Mouse (Mus musculus) limb, embryonic 10.5 days (tissue): ENCODE results near the gene Gpx2. TPM values are rescaled to one million over a fixed set of nuclear protein-coding genes. Genes with fewer than 3 reads are reported as not detected.
A peak's percentile ranks its signal among the peaks of the same experiment; 100 is the strongest.

Experiments used
- DNase-seq: peaks from one replicate; pipeline ENCODE4 v3.0.0-alpha.2; 2017; ENCODE audit warnings: low spot score
- H3K27ac ChIP-seq: fragments of 300-500 bp; sonication (generic); 2 replicates; pipeline ENCODE4 v1.5.1; 2016; ENCODE audit warnings: mild to moderate bottlenecking
- H3K27me3 ChIP-seq: fragments of 300-500 bp; sonication (generic); 2 replicates; pipeline ENCODE4 v1.6.1; 2016; ENCODE audit warnings: low read depth, mild to moderate bottlenecking; ENCODE audit not compliant: poor library complexity, severe bottlenecking
- H3K36me3 ChIP-seq: fragments of 300-500 bp; sonication (generic); 2 replicates; pipeline ENCODE4 v1.6.1; 2016; ENCODE audit warnings: mild to moderate bottlenecking, moderate library complexity
- H3K4me1 ChIP-seq: fragments of 300-500 bp; sonication (generic); 2 replicates; pipeline ENCODE4 v1.6.1; 2016
- H3K4me3 ChIP-seq: fragments of 300-500 bp; sonication (generic); 2 replicates; pipeline ENCODE4 v1.5.1; 2016; ENCODE audit warnings: mild to moderate bottlenecking, moderate library complexity
- H3K9me3 ChIP-seq: fragments of 300-500 bp; sonication (generic); replicated peaks from 2 replicates; pipeline ENCODE4 v1.6.1; 2016; ENCODE audit warnings: mild to moderate bottlenecking
- WGBS: fragments of 180-500 bp; shearing (Covaris S2); methylation state at CpG from one replicate; pipeline ENCODE4 v1.1.7; 2016; 5-methylcytosine and 5-hydroxymethylcytosine counted together
- polyA plus RNA-seq: library from polyadenylated mRNA; unstranded; fragments of >200 nt; fragmentation: Nextera tagmentation; extraction: Ambion mirVana; gene quantifications from 2 replicates; pipeline ENCODE4 v1.2.1, GENCODE M21; 2016

Gene Gpx2
- polyA plus RNA-seq, 1 experiment from 2014 or later = 6.4 TPM

DNA sequence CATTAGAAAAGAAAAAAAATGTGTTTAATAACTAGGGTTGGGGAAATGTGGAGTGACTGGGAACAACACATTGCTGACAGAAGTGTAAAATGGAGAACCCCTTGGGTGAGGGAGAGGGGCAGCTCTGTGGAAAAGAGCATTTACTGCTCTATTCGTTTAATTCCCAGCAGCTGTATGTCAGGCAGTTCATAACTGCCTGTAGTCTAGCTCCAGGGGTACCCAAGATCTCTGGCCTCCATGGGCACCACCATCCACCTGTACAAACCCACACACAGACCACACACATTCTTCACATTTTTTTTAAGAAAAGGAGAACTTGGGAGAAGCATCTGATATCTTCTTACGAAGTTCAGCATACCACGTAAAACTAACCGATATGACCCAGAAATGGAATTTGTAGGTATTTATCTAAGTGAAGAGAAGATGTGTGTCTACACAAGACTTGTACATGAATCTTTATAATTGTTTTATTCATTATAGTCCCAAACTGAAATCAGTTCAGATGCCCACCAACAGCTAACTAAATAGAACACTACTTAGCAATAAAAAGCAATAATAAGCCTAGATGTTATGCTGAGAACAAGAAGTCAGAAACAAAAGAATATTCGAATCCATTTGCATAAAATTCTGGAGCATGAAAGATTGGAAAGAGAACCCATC, 24.4 kb downstream of the Gpx2 start:
- no peaks in the 10 kb centered on the region for H3K9me3 ChIP-seq
- H3K4me3 ChIP-seq = no peak overlapping the region
- H3K27me3 ChIP-seq = no peaks in the 10 kb centered on the region
- H3K4me1 ChIP-seq = peaks cover 9% of the 10 kb centered on the region
- no peaks in the 10 kb centered on the region for H3K36me3 ChIP-seq
- DNase-seq = no peak
- WGBS = 92% methylated on average over 5 of the region's 5 CpGs
- no peak overlapping the region for H3K27ac ChIP-seq

DNA sequence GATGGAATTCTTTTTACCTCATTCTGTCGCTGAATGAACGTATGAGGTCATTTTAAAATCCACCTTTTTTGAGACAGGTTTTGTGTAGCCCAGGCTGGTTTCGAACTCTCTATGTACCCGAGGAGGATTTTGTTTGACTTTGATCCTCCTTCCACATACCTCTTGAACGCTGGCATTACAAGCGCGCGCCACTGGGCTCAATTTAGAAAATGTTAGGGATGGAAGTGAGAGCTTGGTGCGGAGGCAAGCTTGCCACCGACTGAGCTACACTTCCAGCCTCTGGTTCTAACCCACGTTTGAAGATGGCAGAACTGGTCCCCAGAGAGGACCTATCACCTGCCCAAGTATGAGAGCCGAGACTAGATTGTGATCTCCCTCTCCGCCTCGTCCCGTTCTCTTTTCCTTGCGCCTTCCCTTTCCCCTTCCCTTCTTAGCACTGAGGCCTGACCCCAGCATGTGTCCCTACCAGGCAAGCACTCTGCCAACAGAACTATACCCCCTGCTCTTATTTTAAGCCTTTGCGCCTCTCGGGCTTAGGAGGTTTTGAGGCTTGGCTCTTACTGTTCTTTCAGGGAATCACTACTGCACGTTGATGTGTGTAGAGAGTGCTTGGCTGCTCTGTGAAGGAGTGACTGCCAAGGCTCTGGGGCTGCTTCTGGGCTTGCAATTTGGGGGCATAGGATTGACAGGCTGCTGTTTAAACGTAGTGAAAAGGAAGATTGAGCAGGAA, 29.3 kb downstream of the Gpx2 start:
- Histone ChIP-seq H3K36me3 (no peaks in the 10 kb centered on the region), H3K27me3 (no peaks in the 10 kb centered on the region), H3K4me1 (peaks cover 10% of the 10 kb centered on the region), H3K4me3 (peak overlapping the region; percentile 79), H3K9me3 (no peaks in the 10 kb centered on the region), H3K27ac (peak overlapping the region; percentile 89)
- DNase-seq = peak; percentile 34
- 36% methylated on average over 20 of the region's 20 CpGs for WGBS

DNA sequence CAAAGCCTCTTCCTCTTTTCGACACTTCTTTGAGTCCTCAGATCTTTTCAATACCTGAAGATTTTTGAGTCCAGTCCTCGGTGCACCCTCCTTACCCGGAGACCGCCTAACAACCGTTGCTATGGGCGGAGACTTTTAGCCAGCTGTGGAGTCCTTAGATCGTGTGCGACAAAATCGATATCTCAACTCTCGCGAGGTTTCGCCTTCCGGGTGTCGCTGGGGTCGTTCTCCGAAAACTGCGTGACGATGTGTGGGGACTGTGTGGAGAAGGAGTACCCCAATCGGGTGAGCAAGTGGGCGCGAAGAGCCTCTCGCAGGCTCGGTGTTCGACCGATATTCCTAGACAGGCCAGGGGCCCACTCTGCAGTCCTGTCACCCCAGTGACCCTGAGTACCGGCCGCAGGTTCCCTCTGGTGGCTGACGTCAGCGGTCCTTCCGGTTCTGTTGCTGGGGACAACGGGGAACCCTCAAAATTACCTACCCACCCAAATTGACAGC, 30.0 kb downstream of the Gpx2 start, which contains the start of the genes Churc1 and Fntb:
Gene Churc1 (plus strand): TSS at position 185 of the 498 bp plus-strand sequence.
Gene Fntb (plus strand): TSS at position 236 of the 498 bp plus-strand sequence.
- H3K36me3 ChIP-seq = no peaks in the 10 kb centered on the region
- H3K4me1 ChIP-seq = peaks cover 10% of the 10 kb centered on the region
- peak; percentile 93 for DNase-seq
- H3K27ac ChIP-seq = peak within 1 kb of the TSS; percentile 89
- WGBS = under 1% methylated on average over 31 of the region's 31 CpGs
- H3K27me3 ChIP-seq = no peaks in the 10 kb centered on the region
- no peaks in the 10 kb centered on the region for H3K9me3 ChIP-seq
- peak within 1 kb of the TSS; percentile 79 for H3K4me3 ChIP-seq

DNA sequence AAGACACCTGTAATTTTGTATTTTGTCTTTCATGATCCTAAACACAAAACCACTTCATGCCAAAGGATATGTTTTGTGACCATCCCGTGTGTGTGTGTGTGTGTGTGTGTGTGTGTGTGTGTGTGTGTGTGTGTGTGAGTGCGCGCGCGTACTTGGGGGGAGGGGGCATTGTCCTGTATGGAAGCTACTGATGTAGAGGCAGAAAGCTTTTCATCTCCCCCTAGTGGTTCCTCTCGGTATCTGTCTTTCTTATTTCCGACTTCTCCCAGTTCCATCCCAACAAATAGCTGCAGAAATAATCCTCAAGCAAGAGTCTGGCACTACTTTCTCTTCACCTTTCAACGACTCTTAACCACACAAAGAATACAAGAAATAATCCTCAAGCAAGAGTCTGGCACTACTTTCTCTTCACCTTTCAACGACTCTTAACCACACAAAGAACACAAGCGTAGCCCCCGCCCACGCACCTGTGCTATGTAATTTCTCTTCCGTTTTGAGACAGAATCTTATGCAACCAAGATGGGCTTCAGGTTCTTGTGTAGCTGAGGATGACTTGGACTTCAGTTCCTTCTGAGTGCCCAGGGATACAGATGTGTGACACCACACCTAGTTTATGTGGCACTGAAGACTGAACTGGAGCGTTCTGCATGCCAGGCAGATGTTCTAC, 42.6 kb downstream of the Gpx2 start:
- H3K4me3 ChIP-seq = no peak overlapping the region
- no peak overlapping the region for H3K27ac ChIP-seq
- no peaks in the 10 kb centered on the region for H3K27me3 ChIP-seq
- peak; percentile 58 for DNase-seq
- no peaks in the 10 kb centered on the region for H3K9me3 ChIP-seq
- WGBS = 48% methylated on average over 14 of the region's 14 CpGs
- no peaks in the 10 kb centered on the region for H3K36me3 ChIP-seq
- H3K4me1 ChIP-seq = no peaks in the 10 kb centered on the region

DNA sequence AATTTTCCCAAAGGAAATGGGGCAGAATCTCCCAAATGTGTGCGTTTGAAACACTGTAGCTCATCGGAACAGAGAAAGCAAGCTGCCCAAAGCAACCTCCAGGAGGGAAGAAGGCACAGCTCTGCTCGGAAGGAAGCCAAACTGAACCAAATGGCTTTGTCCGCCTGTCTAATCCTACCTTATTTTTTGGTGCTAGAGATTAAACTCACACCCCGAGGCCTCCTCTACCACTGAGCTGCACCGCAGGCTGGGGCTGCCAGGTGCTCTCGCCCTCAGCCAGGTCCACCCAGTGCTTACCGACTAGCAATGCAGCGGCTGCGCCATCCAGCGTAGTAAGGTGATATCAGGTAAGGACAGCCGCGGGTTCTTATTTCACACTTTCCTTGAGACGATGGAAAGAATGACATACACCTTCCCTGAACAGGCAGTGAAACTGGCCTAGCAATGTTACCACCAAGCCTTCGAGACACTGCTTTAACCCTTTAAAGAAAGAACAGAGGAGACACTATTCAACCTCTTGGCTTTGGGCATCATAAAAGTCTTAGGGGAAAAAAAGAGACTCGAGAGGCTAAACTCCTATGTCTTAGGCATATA, 44.4 kb downstream of the Gpx2 start:
- no peak overlapping the region for H3K27ac ChIP-seq
- 79% methylated on average over 16 of the region's 16 CpGs for WGBS
- no peaks in the 10 kb centered on the region for H3K27me3 ChIP-seq
- no peak for DNase-seq
- no peaks in the 10 kb centered on the region for H3K9me3 ChIP-seq
- no peak overlapping the region for H3K4me3 ChIP-seq
- H3K36me3 ChIP-seq = no peaks in the 10 kb centered on the region
- H3K4me1 ChIP-seq = no peaks in the 10 kb centered on the region

Other genes with a start within 250 kb of the Gpx2 start
- gene Sptb, start 85.0 kb downstream of the Gpx2 start, polyA plus RNA-seq = 3.7 and 4.2 TPM in 2 replicates
- 107 and 118 TPM in 2 replicates for gene Churc1, start 30.0 kb downstream of the Gpx2 start, polyA plus RNA-seq
- 43.1 and 48.2 TPM in 2 replicates for gene Fntb, start 30.0 kb downstream of the Gpx2 start, polyA plus RNA-seq
- gene Rab15, start 27.4 kb upstream of the Gpx2 start, polyA plus RNA-seq = 8.3 and 9.0 TPM in 2 replicates
- gene Max, start 166.6 kb upstream of the Gpx2 start, polyA plus RNA-seq = 11.5 and 12.9 TPM in 2 replicates